Mouse (Mus musculus) central nervous system, embryonic 11.5 days (tissue): Measurements from ENCODE around the gene Lemd2. TPM values are rescaled to one million over a fixed set of nuclear protein-coding genes. Genes with fewer than 3 reads are reported as not detected.

Experiments used
- polyA plus RNA-seq: library from polyadenylated mRNA; depleted of rRNA; stranded (reverse); fragments of >200 nt; gene quantifications from 2 replicates; pipeline ENCODE4 v1.2.3, GENCODE M21; 2012; rRNA removed

Lemd2 gene
- polyA plus RNA-seq = 74.3 and 84.5 TPM in 2 replicates

DNA sequence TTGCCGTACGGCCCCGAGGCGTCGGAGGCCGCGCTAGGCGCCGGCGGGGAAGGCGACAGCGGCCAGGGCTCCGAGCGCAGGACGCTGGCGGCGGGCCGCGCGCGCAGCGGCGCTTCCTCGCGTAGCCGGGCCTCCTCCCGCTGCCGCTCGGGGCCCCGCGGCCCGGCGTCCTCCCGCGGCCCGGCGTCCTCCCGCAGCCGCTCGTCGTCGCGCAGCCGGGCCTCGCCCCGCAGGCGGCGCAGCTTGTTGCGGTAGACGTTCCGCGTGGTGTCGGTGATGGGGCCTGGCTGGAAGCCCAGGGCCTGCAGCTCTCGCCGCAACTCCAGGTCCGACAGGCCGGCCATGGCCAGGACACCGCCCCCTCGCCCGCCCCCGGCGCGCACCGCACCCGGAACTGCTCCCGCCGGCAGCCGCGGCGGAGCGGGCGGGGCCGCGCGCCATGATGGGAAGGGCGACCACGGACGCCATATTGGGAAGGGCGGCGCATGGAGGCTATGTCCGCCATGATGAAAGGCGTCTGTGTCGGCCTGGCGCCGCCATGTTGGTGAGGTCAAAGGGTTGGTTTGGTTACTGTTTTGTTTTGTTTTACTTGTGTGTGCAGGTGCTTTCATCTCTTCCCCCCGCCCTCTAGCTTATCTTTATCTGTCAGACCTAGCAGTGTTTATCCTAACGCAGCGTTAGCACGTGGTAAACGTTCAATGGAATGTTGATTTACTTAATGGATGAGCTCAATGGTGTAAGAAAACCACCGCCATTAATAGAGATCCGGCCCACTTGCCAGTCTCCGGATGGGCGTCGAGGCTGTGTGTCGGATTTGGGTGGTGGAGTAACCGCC, at the start of gene Lemd2:
Gene Lemd2 (minus strand): TSS at position 395 of the 835 bp plus-strand sequence.

DNA sequence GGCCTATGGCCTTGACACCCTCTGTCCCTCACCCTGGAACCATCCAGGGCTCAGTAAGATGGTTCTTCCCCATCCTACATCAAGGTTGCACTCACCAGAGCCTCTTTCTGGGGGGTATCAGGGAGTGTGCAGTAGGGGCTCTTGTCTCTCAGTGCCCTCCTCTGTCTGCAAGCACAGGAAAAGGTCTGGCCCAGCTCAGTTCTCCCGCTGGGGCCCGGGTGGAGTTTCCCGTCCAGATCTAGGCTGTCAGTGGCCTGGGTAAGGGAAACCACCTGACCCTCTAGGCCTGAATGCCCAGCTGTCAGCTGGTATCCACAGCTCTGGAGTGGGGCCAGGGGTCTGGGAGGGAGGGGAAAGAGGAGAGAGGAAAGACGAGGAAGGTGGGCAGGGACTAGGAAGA, 36.7 kb downstream of the Lemd2 start, which contains the start of gene Ip6k3:
Gene Ip6k3 (minus strand): TSS at position 251 of the 400 bp plus-strand sequence.

Other genes with a start within 250 kb of the Lemd2 start
- 15.8 and 17.0 TPM in 2 replicates for gene Zbtb9, start 231.3 kb downstream of the Lemd2 start, polyA plus RNA-seq
- 33.7 and 40.7 TPM in 2 replicates for gene Bak1, start 175.5 kb downstream of the Lemd2 start, polyA plus RNA-seq
- 2.3 and 4.6 TPM in 2 replicates for gene Itpr3, start 147.2 kb downstream of the Lemd2 start, polyA plus RNA-seq
- 222 and 243 TPM in 2 replicates for gene Uqcc2, start 70.6 kb downstream of the Lemd2 start, polyA plus RNA-seq
- gene Ip6k3, start 36.7 kb downstream of the Lemd2 start, polyA plus RNA-seq = 0.06 and 0.10 TPM in 2 replicates